Mouse (Mus musculus): ENCODE measurements around the gene Hist3h2ba. TPM values are rescaled to one million over a fixed set of nuclear protein-coding genes. Genes with fewer than 3 reads are reported as not detected.

Gene Hist3h2ba
- polyA plus RNA-seq, 1 experiment from 2014 or later, result 75.5 TPM

DNA sequence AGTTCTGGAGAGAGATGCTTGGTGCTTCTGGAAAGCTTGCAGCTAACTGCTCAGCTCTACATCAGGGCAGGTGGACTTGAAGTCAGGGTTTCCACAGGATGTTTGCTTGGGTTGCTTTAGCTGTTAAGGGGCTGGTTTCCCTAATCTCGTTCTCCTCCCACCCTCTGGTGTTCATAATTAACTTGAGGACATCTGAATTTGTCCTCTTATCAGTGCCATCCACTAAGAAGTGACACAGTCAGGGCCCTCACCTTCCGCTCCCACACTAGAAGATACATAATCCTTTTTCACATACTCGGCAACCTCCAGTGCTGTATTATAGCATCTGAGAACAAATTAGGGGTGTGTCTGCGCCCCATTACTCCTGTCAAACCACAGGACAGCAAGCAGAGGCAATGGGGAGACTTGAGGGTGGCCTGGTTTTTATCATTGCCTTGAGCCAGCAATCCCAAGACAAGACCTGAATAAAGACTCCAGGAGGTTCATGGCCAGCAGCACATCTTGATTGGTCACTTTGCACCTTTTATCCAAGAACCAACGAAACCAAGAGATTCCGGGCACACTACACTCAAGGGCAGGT, 44.5 kb downstream of the Hist3h2ba start:
- peaks cover 2% of the 10 kb centered on the region; the same call in 1 of the 2 replicates for H3K36me3 ChIP-seq (ENCODE audit: control insufficient read depth, insufficient read depth, low read length)
- no peak for DNase-seq (ENCODE audit: low spot score)
- no peaks in the 10 kb centered on the region for H3K9me3 ChIP-seq (ENCODE audit: control insufficient read depth, low read length)
- no peak for ATAC-seq (ENCODE audit: insufficient read depth, low FRiP score, low TSS enrichment)
- peaks cover 13% of the 10 kb centered on the region; the same call in 1 of the 2 replicates for H3K27me3 ChIP-seq (ENCODE audit: control insufficient read depth, insufficient read depth, low read length)
- H3K4me3 ChIP-seq (ENCODE audit: low read depth, low read length), result no peak overlapping the region
- no peak overlapping the region for H3K4me2 ChIP-seq (ENCODE audit: low read depth)
- 81% methylated on average over 6 of the region's 6 CpGs for WGBS
- H3K4me1 ChIP-seq (ENCODE audit: control insufficient read depth, insufficient read depth, low read length), result no peaks in the 10 kb centered on the region
- no peak overlapping the region for H3K9ac ChIP-seq (ENCODE audit: low read length)
- no peak overlapping the region for H3K27ac ChIP-seq (ENCODE audit: low read depth, low read length)

DNA sequence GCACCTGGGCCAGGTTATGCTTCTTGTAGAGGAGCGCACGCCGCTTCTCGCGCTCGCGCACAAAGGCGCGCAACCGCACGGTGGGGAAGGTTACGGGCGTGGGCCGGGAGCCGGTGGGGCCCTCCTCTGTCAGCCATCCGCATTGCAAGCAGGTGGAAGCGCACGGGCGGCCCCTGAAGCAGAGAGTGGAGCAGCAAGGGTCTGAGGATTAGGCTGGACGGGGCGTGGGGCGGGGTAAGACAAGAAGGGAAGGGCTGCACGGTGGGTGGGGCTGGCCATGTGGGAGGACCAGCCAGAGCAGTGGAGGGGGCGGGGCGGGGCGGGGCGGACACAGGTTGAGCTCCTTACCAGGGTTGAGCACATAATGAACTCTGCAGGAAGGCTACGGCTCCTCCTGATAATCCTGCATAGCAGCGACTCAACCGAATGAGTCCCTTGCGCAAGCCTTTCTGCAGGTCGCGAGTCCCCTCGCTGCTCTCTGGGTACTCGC, 45.7 kb downstream of the Hist3h2ba start:
- H3K27ac ChIP-seq (ENCODE audit: low read depth, low read length), result no peak overlapping the region
- ATAC-seq (ENCODE audit: insufficient read depth, low FRiP score, low TSS enrichment) (no peak), DNase-seq (ENCODE audit: low spot score) (peak; percentile 28)
- H3K27me3 ChIP-seq (ENCODE audit: control insufficient read depth, insufficient read depth, low read length), result peaks cover 13% of the 10 kb centered on the region; the same call in 1 of the 2 replicates
- H3K9me3 ChIP-seq (ENCODE audit: control insufficient read depth, low read length), result no peaks in the 10 kb centered on the region
- H3K4me2 ChIP-seq (ENCODE audit: low read depth), result peak overlapping the region; percentile 46
- H3K36me3 ChIP-seq (ENCODE audit: control insufficient read depth, insufficient read depth, low read length), result no peaks in the 10 kb centered on the region; the same call in 1 of the 2 replicates
- H3K4me3 ChIP-seq (ENCODE audit: low read depth, low read length), result peak overlapping the region; percentile 14; the same call in 1 of the 2 replicates
- 3% methylated on average over 32 of the region's 35 CpGs for WGBS
- peak overlapping the region; percentile 30 for H3K9ac ChIP-seq (ENCODE audit: low read length)
- no peaks in the 10 kb centered on the region for H3K4me1 ChIP-seq (ENCODE audit: control insufficient read depth, insufficient read depth, low read length)

- Histone ChIP-seq H3K27me3 (ENCODE audit: control insufficient read depth, insufficient read depth, low read length) (peaks cover 13% of the 10 kb centered on the region; the same call in 1 of the 2 replicates), H3K4me3 (ENCODE audit: low read depth, low read length) (no peak overlapping the region), H3K9me3 (ENCODE audit: control insufficient read depth, low read length) (no peaks in the 10 kb centered on the region), H3K4me2 (ENCODE audit: low read depth) (no peak overlapping the region), H3K36me3 (ENCODE audit: control insufficient read depth, insufficient read depth, low read length) (no peaks in the 10 kb centered on the region; the same call in 1 of the 2 replicates), H3K4me1 (ENCODE audit: control insufficient read depth, insufficient read depth, low read length) (no peaks in the 10 kb centered on the region), H3K9ac (ENCODE audit: low read length) (no peak overlapping the region), H3K27ac (ENCODE audit: low read depth, low read length) (no peak overlapping the region)
- DNase-seq (ENCODE audit: low spot score), result no peak
- WGBS, result 78% methylated on average over 9 of the region's 9 CpGs
- no peak for ATAC-seq (ENCODE audit: insufficient read depth, low FRiP score, low TSS enrichment)
Measured at GRCm38 (mm10) chr11:58995061-58995806, 46.5 kb downstream of the Hist3h2ba start.

DNA sequence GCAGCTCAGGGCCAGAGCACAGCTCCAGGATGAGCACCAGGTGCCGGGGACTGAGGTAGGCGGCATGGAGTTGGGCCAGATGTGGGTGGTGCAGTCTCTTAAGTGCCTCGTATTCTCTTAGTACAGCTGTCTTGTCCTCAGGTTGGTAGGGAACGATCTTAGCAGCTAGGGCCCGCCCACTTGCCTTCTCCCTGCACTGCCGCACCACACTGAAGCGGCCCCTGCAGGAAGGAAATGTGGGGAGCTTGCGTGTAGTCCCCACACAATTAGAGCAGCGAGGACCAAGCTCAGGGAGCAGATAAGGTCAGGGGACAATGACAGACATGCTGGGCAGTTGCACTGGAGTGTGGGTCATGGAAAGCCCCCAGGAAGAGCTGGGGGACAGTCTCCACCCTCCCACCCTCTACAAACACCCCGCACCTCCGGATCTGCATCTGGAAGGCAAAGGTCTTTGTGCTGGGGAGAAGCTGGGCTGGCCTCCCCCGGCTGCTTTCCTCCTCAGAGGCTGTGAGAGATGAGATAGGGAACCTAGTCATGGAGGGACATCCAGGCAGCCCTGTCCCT, 47.2 kb downstream of the Hist3h2ba start:
- Histone ChIP-seq H3K9me3 (ENCODE audit: control insufficient read depth, low read length) (no peaks in the 10 kb centered on the region), H3K27me3 (ENCODE audit: control insufficient read depth, insufficient read depth, low read length) (peaks cover 13% of the 10 kb centered on the region; the same call in 1 of the 2 replicates), H3K9ac (ENCODE audit: low read length) (no peak overlapping the region), H3K4me2 (ENCODE audit: low read depth) (no peak overlapping the region), H3K27ac (ENCODE audit: low read depth, low read length) (no peak overlapping the region), H3K4me1 (ENCODE audit: control insufficient read depth, insufficient read depth, low read length) (no peaks in the 10 kb centered on the region), H3K4me3 (ENCODE audit: low read depth, low read length) (no peak overlapping the region), H3K36me3 (ENCODE audit: control insufficient read depth, insufficient read depth, low read length) (no peaks in the 10 kb centered on the region)
- ATAC-seq (ENCODE audit: insufficient read depth, low FRiP score, low TSS enrichment) (no peak), DNase-seq (ENCODE audit: low spot score) (no peak)
- WGBS, result 56% methylated on average over 12 of the region's 12 CpGs

DNA sequence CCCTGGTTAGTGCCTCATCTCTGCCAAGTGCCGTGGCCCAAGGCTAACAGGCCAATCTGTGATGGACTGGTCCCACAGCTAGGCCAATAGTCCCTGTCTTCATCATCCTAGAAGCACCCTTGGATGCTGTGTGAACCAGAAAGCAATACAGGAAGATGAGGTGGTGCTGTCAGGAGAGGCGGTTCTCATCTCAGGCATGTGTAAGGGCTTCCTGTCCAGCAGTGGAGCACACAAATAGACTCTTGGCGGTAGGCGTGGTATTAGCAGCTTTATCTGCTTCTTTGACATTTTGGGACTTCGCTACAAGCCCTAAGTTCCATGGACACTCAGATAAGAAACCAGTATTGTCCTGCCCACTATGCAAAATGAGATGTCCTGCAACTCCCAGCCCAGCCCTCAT, 48.8 kb downstream of the Hist3h2ba start:
- Histone ChIP-seq H3K27me3 (ENCODE audit: control insufficient read depth, insufficient read depth, low read length) (peaks cover 13% of the 10 kb centered on the region; the same call in 1 of the 2 replicates), H3K9me3 (ENCODE audit: control insufficient read depth, low read length) (no peaks in the 10 kb centered on the region), H3K4me3 (ENCODE audit: low read depth, low read length) (no peak overlapping the region), H3K4me2 (ENCODE audit: low read depth) (no peak overlapping the region), H3K9ac (ENCODE audit: low read length) (no peak overlapping the region), H3K27ac (ENCODE audit: low read depth, low read length) (no peak overlapping the region), H3K4me1 (ENCODE audit: control insufficient read depth, insufficient read depth, low read length) (no peaks in the 10 kb centered on the region), H3K36me3 (ENCODE audit: control insufficient read depth, insufficient read depth, low read length) (no peaks in the 10 kb centered on the region)
- DNase-seq (ENCODE audit: low spot score) (no peak), ATAC-seq (ENCODE audit: insufficient read depth, low FRiP score, low TSS enrichment) (no peak)
- 84% methylated on average over 5 of the region's 5 CpGs for WGBS

Small RNA genes within 50 kb of the gene (microRNA-seq; reads per million reads assigned to microRNA genes)
- not detected for gene Gm44313

Other genes with a start within 250 kb of the Hist3h2ba start
- not detected in 2 replicates for gene Olfr319, start 249.8 kb upstream of the Hist3h2ba start, polyA plus RNA-seq (2014; fragmentation: Nextera tagmentation; extraction: Ambion mirVana)
- gene Olfr318, start 224.9 kb upstream of the Hist3h2ba start, polyA plus RNA-seq (2014; fragmentation: Nextera tagmentation; extraction: Ambion mirVana), result not detected in 2 replicates
- not detected in 2 replicates for gene Olfr317, start 209.7 kb upstream of the Hist3h2ba start, polyA plus RNA-seq (2014; fragmentation: Nextera tagmentation; extraction: Ambion mirVana)
- not detected in 2 replicates for gene Olfr316, start 196.2 kb upstream of the Hist3h2ba start, polyA plus RNA-seq (2014; fragmentation: Nextera tagmentation; extraction: Ambion mirVana)
- not detected in 2 replicates for gene Olfr315, start 175.7 kb upstream of the Hist3h2ba start, polyA plus RNA-seq (2014; fragmentation: Nextera tagmentation; extraction: Ambion mirVana)
- not detected in 2 replicates for gene Olfr314, start 166.0 kb upstream of the Hist3h2ba start, polyA plus RNA-seq (2014; fragmentation: Nextera tagmentation; extraction: Ambion mirVana)
- 6.3 and 6.8 TPM in 2 replicates for gene Fam183b, start 147.0 kb upstream of the Hist3h2ba start, polyA plus RNA-seq (2014; fragmentation: Nextera tagmentation; extraction: Ambion mirVana)
- not detected in 2 replicates for gene Olfr313, start 133.9 kb upstream of the Hist3h2ba start, polyA plus RNA-seq (2014; fragmentation: Nextera tagmentation; extraction: Ambion mirVana)
- not detected in 2 replicates for gene Olfr312, start 119.7 kb upstream of the Hist3h2ba start, polyA plus RNA-seq (2014; fragmentation: Nextera tagmentation; extraction: Ambion mirVana)
- gene Olfr311, start 109.7 kb upstream of the Hist3h2ba start, polyA plus RNA-seq (2014; fragmentation: Nextera tagmentation; extraction: Ambion mirVana), result not detected in 2 replicates
- gene Gm12258, start 101.8 kb upstream of the Hist3h2ba start, polyA plus RNA-seq (2014; fragmentation: Nextera tagmentation; extraction: Ambion mirVana), result 16.0 and 19.9 TPM in 2 replicates
- gene 2810021J22Rik, start 81.7 kb upstream of the Hist3h2ba start, polyA plus RNA-seq (2014; fragmentation: Nextera tagmentation; extraction: Ambion mirVana), result 11.0 and 13.0 TPM in 2 replicates
- gene Zfp39, start 44.7 kb upstream of the Hist3h2ba start, polyA plus RNA-seq (2014; fragmentation: Nextera tagmentation; extraction: Ambion mirVana), result 6.1 and 7.2 TPM in 2 replicates
- not detected in 2 replicates for gene Btnl10, start 31.0 kb upstream of the Hist3h2ba start, polyA plus RNA-seq (2014; fragmentation: Nextera tagmentation; extraction: Ambion mirVana)
- gene Rnf187, start 10.0 kb upstream of the Hist3h2ba start, polyA plus RNA-seq (2014; fragmentation: Nextera tagmentation; extraction: Ambion mirVana), result 460 and 493 TPM in 2 replicates
- 56.3 and 61.4 TPM in 2 replicates for gene Hist3h2a, start 5.8 kb downstream of the Hist3h2ba start, polyA plus RNA-seq (2014; fragmentation: Nextera tagmentation; extraction: Ambion mirVana)
- 0.74 and 0.88 TPM in 2 replicates for gene Trim17, start 5.8 kb downstream of the Hist3h2ba start, polyA plus RNA-seq (2014; fragmentation: Nextera tagmentation; extraction: Ambion mirVana)
- gene Trim11, start 29.2 kb downstream of the Hist3h2ba start, polyA plus RNA-seq (2014; fragmentation: Nextera tagmentation; extraction: Ambion mirVana), result 19.5 and 20.8 TPM in 2 replicates
- gene Obscn, start 187.5 kb downstream of the Hist3h2ba start, polyA plus RNA-seq (2014; fragmentation: Nextera tagmentation; extraction: Ambion mirVana), result 0.88 and 1.1 TPM in 2 replicates
- 1.7 and 2.6 TPM in 2 replicates for gene Iba57, start 214.8 kb downstream of the Hist3h2ba start, polyA plus RNA-seq (2014; fragmentation: Nextera tagmentation; extraction: Ambion mirVana)
- 0.28 TPM in 1 of 2 replicates, not detected in the other for gene Gjc2, start 234.3 kb downstream of the Hist3h2ba start, polyA plus RNA-seq (2014; fragmentation: Nextera tagmentation; extraction: Ambion mirVana)
- gene Guk1, start 243.3 kb downstream of the Hist3h2ba start, polyA plus RNA-seq (2014; fragmentation: Nextera tagmentation; extraction: Ambion mirVana), result 101 and 112 TPM in 2 replicates

Data from neural tube, embryonic 11.5 days (tissue).